ENCODE assay signal across 8 mouse cellular contexts in the genomic region with DNA sequence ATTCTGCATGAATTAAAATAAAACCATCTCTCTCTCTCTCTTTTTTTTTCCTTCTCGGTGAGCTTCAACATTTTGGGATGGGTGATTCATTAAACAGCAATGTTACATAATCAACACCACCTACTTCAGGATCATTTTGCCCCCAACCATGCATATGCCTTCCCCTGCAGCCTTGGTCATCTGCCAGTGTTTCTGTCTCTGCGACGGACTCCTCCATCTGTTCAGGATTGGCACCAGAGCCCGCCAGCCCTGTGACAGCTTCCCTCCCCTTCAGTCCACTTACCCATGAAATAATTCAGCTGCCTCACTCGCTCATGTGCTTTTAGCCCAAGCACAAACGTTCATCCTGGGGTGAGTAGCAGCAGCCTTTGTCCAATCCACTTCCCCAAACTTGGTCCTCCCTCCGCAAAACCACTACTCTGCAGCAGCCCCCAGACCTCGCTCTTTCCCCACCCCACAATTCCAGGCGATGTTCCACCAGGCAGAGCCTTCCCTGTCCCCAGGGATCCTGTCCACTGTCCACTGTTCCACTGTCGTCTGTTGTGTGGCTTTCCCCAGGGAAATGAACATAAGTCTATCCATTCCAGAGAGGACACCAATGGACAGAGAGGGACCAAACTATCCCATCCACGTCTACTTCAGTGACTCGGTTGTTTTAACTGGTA. TPM values are rescaled to one million over a fixed set of nuclear protein-coding genes. Genes with fewer than 3 reads are reported as not detected.
DNase-seq lines count a peak whose midpoint lies in the region; ATAC-seq lines count a peak whose summit lies in the region.

No protein-coding gene starts in this region.

- peak; percentile 37; the same call in 1 of the 2 replicates for ATAC-seq in embryonic facial prominence, embryonic 14.5 days (ENCODE audit: low read depth)

- no peaks in the 10 kb centered on the region for H3K36me3 ChIP-seq in embryonic facial prominence, embryonic 14.5 days (ENCODE audit: control insufficient read depth, insufficient read depth, low read length)
- H3K36me3 ChIP-seq in embryonic facial prominence, embryonic 10.5 days (replicated peaks) = no peaks in the 10 kb centered on the region

- H3K9me3 ChIP-seq in embryonic facial prominence, embryonic 14.5 days (ENCODE audit: control insufficient read depth, low read length) = no peaks in the 10 kb centered on the region
- no peaks in the 10 kb centered on the region for H3K9me3 ChIP-seq in embryonic facial prominence, embryonic 10.5 days

- no peak overlapping the region for H3K4me2 ChIP-seq in embryonic facial prominence, embryonic 14.5 days (ENCODE audit: low read depth, low read length)

- H3K9ac ChIP-seq in embryonic facial prominence, embryonic 14.5 days (ENCODE audit: low read depth, low read length) = no peak overlapping the region

- intact Hi-C loops in left cerebral cortex, postnatal 14 days (cut with DNase I) = no loop called here

- no peak overlapping the region; the same call in 1 of the 2 replicates for H3K27ac ChIP-seq in embryonic facial prominence, embryonic 14.5 days (replicated peaks; ENCODE audit: low read depth, low read length)
- no peak overlapping the region for H3K27ac ChIP-seq in embryonic facial prominence, embryonic 10.5 days (replicated peaks)

- H3K4me1 ChIP-seq in embryonic facial prominence, embryonic 14.5 days (ENCODE audit: control insufficient read depth, insufficient read depth, low read length) = 0 out of 2 replicates have a peak, but pooled peaks cover 2% of the 10 kb centered on the region
- 0 out of 2 replicates have a peak, but pooled peaks cover 4% of the 10 kb centered on the region for H3K4me1 ChIP-seq in embryonic facial prominence, embryonic 10.5 days

- no peak overlapping the region for H3K4me3 ChIP-seq in embryonic facial prominence, embryonic 14.5 days (ENCODE audit: low read depth, low read length)
- no peak overlapping the region for H3K4me3 ChIP-seq in embryonic facial prominence, embryonic 10.5 days

- 61% methylated on average over 12 of the region's 12 CpGs for WGBS in embryonic facial prominence, embryonic 14.5 days
- 77% methylated on average over 12 of the region's 12 CpGs for WGBS in embryonic facial prominence, embryonic 10.5 days

- peak; percentile 72 for DNase-seq in embryonic facial prominence, embryonic 14.5 days (ENCODE audit: low spot score)
- no peak for DNase-seq in embryonic facial prominence, embryonic 10.5 days (ENCODE audit: low spot score)
- peak; percentile 43 for DNase-seq in MN1 (ENCODE audit: low spot score)
- peak; percentile 4 to 50 for DNase-seq in frontal cortex, postnatal 10 days (ENCODE audit: low spot score in 2 of 2)
- peak; percentile 79 to 81 for DNase-seq in left cerebral cortex, postnatal 14 days (ENCODE audit: low spot score in 2 of 2)
- DNase-seq in right cerebral cortex, postnatal 36 days (ENCODE audit: low spot score in 2 of 2) = peak; percentile 76 to 79
- DNase-seq in embryo, embryonic 10.5 days (ENCODE audit: low spot score) = no peak
- DNase-seq in gastrocnemius, postnatal 10 days = no peak

- H3K27me3 ChIP-seq in embryonic facial prominence, embryonic 14.5 days (replicated peaks; ENCODE audit: control insufficient read depth, insufficient read depth, low read length) = no peaks in the 10 kb centered on the region
- no peaks in the 10 kb centered on the region for H3K27me3 ChIP-seq in embryonic facial prominence, embryonic 10.5 days (replicated peaks; ENCODE audit: low read depth, poor library complexity, severe bottlenecking)

RNA-seq across cellular contexts. Expression of a gene that starts 11.4 kb away (rescaled TPM):
- polyA plus RNA-seq in embryonic facial prominence, embryonic 14.5 days (2014; fragmentation: Nextera tagmentation; extraction: Ambion mirVana) = 22.8 and 26.1 TPM in 2 replicates
- polyA plus RNA-seq in embryonic facial prominence, embryonic 10.5 days (2016; fragmentation: Nextera tagmentation; extraction: Ambion mirVana) = 7.3 and 9.0 TPM in 2 replicates
- 100 to 1,000 TPM; 571 to 599 TPM for total RNA-seq in left cerebral cortex, postnatal 14 days (2021)
- total RNA-seq in gastrocnemius, postnatal 10 days (2021) = 1 to 10 TPM; 3.2 to 4.3 TPM

RNA-seq across cellular contexts. Expression of a gene that starts 11.6 kb away (rescaled TPM):
- 5.2 and 5.8 TPM in 2 replicates for polyA plus RNA-seq in embryonic facial prominence, embryonic 14.5 days (2014; fragmentation: Nextera tagmentation; extraction: Ambion mirVana)
- 9.6 and 10.6 TPM in 2 replicates for polyA plus RNA-seq in embryonic facial prominence, embryonic 10.5 days (2016; fragmentation: Nextera tagmentation; extraction: Ambion mirVana)
- 1 to 10 TPM; 6.9 to 7.8 TPM for total RNA-seq in left cerebral cortex, postnatal 14 days (2021)
- 10 to 100 TPM in 1 of 2 experiments, 1 to 10 TPM in 1; 9.0 to 10.1 TPM for total RNA-seq in gastrocnemius, postnatal 10 days (2021)

Comparison
In these comparisons a context has a peak if more than half of its experiments do, and no peak if none do; other contexts are left out.
1. DNase-seq: peak in embryonic facial prominence, embryonic 14.5 days (single experiment), MN1 (single experiment), frontal cortex, postnatal 10 days (2 of 2), left cerebral cortex, postnatal 14 days (2 of 2) and right cerebral cortex, postnatal 36 days (2 of 2); none in embryonic facial prominence, embryonic 10.5 days (single experiment), embryo, embryonic 10.5 days (single experiment) and gastrocnemius, postnatal 10 days (single experiment).
2. RNA of a gene that starts 11.4 kb away (total RNA-seq): 571 to 599 TPM in left cerebral cortex, postnatal 14 days; 3.2 to 4.3 TPM in gastrocnemius, postnatal 10 days; every median in the first group is over 100 times any median in the second.